Mouse (Mus musculus): ENCODE results near the gene Nln.

The Nln gene

GRCm38 (mm10) chr13:104041481-104041880, 67.9 kb downstream of the Nln start:
- DNase-seq = peak; percentile 59

GRCm38 (mm10) chr13:104040950-104041349, 68.5 kb downstream of the Nln start:
- no peak for DNase-seq

- DNase-seq = no peak
Measured at GRCm38 (mm10) chr13:104039861-104040260, 69.6 kb downstream of the Nln start.

GRCm38 (mm10) chr13:104038891-104039290, 70.5 kb downstream of the Nln start:
- no peak for DNase-seq

GRCm38 (mm10) chr13:104038358-104038757, 71.1 kb downstream of the Nln start:
- no peak for DNase-seq

- DNase-seq = peak; percentile 47
Measured at GRCm38 (mm10) chr13:104037531-104038290, 71.7 kb downstream of the Nln start.

GRCm38 (mm10) chr13:104036494-104037290, 72.7 kb downstream of the Nln start:
- peak; percentile 86 for DNase-seq

GRCm38 (mm10) chr13:104035651-104036050, 73.8 kb downstream of the Nln start:
- DNase-seq = no peak

- DNase-seq = peak; percentile 74
Measured at GRCm38 (mm10) chr13:104034854-104035253, 74.6 kb downstream of the Nln start.

GRCm38 (mm10) chr13:104032620-104033133, 76.7 kb downstream of the Nln start:
- DNase-seq = peak; percentile 61

- no peak for DNase-seq
Measured at GRCm38 (mm10) chr13:104031821-104032331, 77.5 kb downstream of the Nln start.

GRCm38 (mm10) chr13:104030956-104031355, 78.5 kb downstream of the Nln start:
- no peak for DNase-seq

GRCm38 (mm10) chr13:104029511-104029910, 79.9 kb downstream of the Nln start:
- DNase-seq = no peak

GRCm38 (mm10) chr13:104029089-104029488, 80.3 kb downstream of the Nln start:
- DNase-seq = no peak

GRCm38 (mm10) chr13:104026525-104026924, 82.9 kb downstream of the Nln start:
- no peak for DNase-seq

GRCm38 (mm10) chr13:104025710-104025995, 83.8 kb downstream of the Nln start:
- DNase-seq = peak; percentile 40

GRCm38 (mm10) chr13:104024856-104025709, 84.3 kb downstream of the Nln start:
- no peak for DNase-seq

GRCm38 (mm10) chr13:104024275-104024674, 85.1 kb downstream of the Nln start:
- no peak for DNase-seq

GRCm38 (mm10) chr13:104023356-104023911, 86.0 kb downstream of the Nln start:
- peak; percentile 36 for DNase-seq

- no peak for DNase-seq
Measured at GRCm38 (mm10) chr13:104018466-104019076, 90.8 kb downstream of the Nln start.

GRCm38 (mm10) chr13:104015246-104016105, 93.9 kb downstream of the Nln start:
- no peak for DNase-seq
